Mouse (Mus musculus) layer of hippocampus, adult 11-12 months (tissue): ENCODE measurements around the gene Gm12248.

Experiments used
- DNase-seq: peaks from one replicate; pipeline ENCODE4 v3.0.0; 2022; ENCODE audit warnings: low spot score

Gm12248 gene

DNA sequence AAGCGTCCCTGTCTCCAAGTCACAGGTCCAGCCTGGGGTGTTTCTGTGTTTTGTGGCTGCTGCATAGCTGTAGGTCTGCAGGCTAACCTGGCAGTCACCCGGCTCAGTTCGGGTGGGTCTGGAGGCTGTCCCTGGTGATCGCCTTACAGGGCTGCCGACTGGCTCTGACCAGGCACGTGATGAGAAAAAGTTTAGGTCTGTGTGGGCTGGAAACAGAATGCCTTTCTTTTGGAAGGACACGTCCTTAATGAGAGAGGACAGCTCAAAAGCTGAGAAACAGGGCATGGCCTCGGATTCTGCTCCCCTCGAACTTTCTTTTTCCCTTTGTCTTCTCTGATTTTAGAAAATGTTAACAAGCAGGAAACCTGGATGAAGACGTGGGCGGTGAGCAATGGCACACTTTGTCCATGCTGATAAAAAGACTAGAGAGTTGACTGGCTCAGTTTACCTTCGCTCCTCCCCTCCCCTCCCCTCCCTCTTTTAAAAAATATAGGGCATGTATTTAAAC lies at the start of gene Gm12248:
Gene Gm12248, minus strand, starts transcription at position 114 of the 508 bp plus-strand sequence.
- DNase-seq: no peak

DNA sequence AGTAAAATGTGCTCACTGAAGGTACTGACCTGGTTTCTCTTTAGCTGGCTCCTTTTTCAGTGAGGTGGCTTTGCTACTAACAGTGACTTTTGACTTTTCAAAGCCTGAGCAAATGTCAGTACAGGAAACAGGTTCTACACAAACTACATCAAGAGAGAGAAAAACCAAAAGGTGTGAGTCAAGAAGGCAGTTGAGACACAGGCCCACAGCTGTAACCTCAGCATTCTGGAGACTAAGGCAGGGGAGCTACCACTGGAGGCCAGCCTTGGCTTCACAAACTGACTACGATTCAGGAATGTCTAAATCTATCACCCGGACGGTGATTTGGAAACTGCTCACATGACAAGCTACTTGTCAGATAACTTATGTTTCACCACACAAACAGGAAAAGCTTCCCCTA lies 46.5 kb upstream of the Gm12248 start:
- DNase-seq: no peak

DNA sequence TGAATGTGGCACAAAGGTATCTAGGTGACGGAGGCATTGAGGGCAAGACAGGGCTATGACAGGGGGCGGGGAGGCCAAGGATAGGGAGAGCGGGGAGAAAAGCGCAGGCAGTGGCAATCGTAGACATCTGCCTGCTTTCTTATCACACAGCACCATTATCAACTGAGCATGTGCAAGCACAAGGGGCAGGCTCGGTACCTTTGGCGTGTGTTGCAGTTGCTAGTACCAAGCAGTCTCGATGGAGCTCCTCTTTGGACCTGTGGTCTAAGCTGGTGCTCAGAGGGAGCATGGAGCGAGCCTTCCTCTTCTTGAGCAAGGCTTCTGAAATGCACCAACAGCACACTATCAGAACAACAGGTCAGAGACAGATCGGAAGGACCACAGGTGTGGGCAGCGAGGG lies 45.9 kb upstream of the Gm12248 start:
- DNase-seq: no peak

DNA sequence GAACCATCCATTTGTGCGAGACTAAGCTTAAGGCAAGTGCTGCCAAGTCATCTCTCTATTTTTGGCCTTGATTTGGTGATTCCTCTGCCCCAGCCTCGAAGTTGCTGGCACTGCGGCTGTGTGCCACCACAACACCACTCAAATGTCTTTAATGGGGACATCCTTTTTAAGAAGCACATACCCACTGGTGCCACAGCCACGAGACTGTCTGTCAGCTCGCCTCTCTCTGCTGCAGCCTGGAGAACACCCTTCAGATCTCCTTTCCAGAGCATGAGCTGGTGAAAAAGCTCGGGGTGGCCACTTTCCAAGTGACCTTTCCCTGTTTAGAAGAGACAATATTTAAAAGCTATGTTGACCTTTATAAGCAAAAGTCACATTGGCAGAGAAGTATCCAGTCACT lies 43.7 kb upstream of the Gm12248 start:
- DNase-seq: no peak

DNA sequence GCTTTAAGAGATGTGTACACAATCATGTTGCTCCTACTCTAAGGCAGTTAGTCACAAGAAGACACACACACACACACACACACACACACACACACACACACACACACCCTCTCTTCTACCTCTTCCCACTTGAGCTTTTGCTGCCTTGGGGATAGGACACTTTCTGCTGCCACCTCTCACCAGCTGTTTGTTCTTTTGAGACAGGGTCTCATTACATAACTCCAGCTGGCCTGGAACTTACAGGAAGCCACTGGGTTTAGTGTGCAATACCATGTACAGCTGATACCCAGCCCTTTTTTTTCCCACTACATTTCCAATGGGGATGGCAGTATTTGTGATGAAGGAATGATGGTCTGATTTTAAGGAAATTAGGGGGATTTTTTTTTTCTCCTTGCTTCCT lies 42.4 kb upstream of the Gm12248 start:
- DNase-seq: no peak

DNA sequence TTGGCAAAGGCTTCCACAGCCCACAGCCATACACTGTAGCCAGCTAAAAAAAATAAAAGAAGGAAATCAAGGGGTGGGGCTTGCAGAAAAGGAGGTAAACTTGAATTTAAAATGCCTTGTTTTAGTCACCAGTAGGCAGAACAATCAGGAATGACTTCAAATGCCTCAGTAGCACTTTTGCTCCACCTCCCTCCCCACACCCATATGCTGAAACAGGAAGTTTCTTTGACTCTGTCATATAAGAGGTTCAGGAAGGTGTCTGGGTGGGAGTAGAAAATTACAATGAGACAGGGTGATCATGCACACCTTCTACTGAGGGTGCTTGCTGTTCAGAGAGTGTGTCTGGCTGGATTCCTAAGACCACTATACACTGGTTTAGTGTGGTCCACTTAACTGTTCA lies 41.9 kb upstream of the Gm12248 start:
- no peak for DNase-seq

DNA sequence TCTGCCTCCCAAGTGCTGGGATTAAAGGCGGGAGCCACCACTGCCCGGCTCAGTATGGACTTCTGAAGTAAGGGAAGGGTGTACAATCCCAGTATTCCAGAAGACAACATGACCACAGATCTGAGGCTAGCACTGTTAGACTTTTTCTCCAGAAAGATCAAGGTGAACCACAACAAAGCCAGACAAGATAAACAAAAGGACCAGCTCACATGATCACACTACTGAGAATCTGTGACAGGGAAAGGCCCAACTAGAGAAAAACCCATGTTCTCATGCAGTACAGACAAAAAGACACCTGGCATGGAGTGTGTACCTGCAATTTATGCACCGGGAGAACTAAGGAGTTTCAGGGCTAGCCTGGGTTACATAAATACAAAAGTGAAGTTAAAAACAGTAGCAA lies 39.1 kb upstream of the Gm12248 start:
- no peak for DNase-seq

DNA sequence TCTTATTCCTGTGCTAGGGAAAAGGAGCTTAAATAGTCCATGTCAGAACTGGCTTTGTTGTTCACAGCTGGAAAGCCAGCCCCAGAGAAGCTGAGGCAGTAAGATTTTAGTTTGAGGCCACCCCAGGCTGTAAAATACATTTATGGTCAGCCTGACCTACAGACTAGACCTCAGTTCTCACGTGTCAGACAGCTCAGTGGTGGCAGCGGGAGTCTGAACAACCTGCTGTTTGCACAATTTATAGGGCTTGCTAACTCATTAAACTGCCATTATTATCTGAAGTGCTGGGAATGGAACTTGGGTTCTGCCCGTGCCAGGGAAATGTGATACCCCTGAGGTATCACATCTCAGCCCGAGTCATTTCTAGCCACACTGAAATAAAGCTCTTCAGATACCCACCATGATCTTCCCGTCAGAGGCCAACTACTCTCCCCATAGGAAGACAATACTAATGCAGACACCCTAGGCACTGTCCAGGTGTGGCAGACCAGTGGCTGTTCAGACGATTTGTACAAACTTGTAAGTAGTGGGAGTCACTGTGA lies 36.4 kb upstream of the Gm12248 start:
- no peak for DNase-seq

DNA sequence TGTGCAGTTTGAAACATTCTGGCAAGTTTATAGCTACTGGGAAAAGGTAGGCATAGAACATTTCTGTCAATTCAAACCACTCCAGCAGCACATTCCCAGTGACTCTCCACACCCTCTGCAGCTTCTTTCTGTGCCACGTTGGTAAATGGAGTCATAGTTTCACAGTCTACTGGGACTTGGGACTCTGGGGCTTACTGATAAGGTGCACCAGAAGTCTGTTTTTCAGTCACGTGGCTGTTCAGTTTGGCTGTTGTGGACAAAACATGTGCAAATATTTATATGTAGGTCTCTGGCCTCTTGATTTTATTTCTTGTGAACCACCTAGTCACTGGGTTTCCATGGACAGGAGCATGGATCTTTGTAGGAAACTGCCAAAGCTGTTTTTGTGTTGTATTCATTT lies 34.6 kb upstream of the Gm12248 start:
- DNase-seq: no peak

DNA sequence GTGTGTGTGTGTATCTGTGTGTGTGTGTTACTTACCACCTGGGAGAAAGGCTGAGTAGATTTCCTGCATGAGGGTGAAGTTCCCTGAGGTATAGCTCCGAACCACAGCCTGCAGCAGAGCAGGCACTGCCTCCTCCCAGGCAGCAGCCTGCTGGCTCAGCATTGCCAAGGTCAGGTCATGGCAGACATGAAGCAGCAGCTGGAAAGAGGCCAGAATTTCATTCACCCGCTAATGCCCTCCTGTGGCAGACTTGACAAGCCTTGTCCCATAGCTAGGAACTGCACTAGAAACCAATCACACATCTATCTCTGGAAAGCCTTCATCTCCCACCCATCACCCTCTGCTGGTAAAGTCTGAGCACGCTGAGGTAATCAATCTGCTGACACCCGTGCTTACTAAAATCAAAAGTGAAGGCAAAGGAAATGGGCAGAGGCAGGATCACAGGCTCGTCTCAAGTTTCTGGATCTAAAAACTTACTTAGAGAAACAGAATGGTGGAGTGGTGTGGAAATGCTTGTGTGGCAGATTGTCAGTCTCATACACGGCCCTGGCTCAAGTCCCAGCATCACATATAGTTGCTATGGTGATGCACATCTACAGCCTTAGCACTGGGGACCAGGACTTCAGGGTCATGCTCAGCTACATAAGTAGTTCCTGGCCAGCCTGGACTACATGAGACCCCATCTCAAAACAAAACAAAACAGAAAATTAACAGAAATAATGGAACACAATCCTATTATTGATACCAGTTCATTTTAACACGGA lies 33.6 kb upstream of the Gm12248 start:
- DNase-seq: peak; percentile 53

DNA sequence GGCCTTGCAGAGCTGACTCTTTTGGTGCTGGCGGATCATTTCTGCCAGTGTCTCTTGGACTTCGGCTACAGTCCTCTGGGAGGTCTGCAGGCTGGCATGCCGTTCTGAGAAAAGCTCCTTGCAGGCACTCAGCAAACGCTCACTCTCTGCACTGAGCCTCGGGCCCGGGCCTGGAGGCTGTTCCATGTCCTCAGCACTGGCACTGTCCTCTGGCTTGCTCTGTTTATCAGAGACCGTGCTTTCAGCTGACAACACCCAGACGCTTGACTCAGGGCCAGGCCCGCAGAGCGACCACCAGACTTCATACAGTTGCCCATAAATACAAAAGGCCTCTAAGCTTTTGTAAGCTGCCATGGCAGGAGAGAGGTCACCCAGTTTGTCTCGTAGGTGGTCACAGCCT lies 32.1 kb upstream of the Gm12248 start:
- no peak for DNase-seq

DNA sequence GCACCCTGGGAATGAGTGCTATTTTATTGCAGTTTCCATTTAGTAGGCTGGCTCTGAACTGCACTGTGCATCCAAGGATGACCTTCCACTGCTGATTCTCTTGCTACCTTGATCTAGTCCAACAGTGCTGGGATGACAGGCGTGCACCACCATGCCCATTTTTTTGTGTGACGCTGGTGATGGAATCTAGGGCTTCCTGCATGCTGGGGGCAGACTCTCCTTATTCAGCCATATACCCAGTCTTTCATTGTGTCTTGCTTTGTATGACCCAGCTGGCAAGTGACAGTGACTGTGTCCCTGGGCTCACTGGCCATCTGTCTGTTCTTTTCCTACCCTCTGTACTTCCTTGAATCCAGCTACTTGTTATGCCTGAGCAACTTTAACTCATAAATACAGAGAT lies 30.8 kb upstream of the Gm12248 start:
- DNase-seq: no peak

DNA sequence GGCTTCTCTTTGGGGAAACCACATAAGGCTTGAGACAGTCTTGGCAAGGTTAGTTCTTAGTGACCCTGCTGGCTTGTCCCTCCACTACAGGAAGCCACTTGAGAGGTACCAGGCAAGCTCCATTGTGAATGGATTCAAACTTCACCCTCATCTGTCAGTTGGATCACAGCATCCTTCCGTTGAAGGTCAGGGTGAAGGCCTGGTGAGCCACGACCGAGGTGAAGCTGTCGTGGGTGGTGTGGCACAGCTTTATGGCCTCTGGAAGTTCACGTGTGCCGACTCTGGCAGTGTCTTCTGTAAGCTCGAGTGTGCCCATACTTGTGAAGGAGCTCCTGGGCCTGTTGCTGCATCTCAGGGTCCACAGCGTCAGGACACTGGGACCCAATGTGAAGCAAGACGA lies 28.4 kb upstream of the Gm12248 start:
- no peak for DNase-seq

DNA sequence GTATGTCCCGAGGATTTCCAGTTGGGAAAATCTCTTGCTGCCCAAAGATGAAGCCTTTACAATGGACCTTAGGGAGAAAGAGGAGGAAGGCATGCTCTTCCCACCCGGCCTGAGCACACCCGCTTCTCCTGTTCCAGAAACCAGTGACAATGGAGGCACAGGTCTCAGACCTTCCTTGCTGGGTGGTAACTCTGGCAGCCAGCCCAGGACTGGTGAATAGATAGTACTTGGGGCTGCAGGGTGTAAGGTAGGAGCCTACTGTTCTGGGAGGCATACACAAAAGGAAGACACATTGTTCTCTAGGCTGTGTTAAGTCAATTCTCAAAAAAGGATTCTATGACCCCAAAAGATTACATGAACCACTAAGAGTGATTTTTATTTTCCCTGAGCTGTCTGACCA lies 27.7 kb upstream of the Gm12248 start:
- DNase-seq: no peak

DNA sequence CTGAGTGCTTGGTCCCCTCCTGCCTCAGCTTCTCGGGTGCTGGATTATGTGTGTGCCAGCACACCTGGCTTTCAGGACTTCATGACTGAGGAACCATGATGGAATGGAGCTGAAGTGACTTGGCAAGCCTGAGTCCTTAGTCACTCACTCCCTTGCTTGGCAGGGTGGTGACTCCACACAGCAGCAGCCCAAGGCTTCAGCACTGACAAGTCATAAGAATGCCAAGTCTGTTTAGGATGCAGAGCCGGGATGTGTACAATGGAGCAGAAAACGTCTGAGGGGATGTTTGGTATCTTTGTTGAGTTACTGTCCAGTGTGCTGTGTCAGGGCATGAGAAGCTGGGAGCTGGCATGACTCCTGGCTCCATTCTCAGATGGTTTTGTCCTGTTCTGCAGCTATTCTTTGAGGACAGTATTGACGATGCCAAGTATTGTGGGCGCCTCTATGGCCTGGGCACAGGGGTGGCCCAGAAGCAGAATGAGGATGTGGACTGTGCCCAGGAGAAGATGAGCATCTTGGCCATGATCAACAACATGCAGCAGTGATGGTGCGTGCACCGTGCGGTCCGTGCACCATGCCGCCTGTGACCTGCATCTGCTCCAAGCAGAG lies 24.2 kb upstream of the Gm12248 start:
- no peak for DNase-seq

DNA sequence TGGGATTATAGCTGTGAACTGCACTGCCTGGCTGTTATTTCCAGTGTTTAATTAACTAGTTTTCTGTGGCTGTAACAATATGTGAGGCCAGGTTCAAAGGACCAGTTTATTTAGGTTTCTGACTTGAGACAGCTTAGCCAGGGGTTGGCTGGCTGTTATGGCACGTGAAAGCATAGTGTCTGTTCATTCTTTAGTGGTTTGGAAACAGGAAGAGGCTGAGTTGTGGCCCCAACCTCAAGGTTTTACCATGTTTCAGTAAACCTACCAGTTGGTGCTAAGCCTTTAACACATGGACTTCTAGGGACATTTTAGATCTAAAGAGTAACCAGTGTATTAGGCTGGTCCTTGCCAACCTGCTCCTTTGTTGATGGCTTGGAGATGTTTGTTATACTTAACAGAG lies 23.6 kb upstream of the Gm12248 start:
- no peak for DNase-seq

DNA sequence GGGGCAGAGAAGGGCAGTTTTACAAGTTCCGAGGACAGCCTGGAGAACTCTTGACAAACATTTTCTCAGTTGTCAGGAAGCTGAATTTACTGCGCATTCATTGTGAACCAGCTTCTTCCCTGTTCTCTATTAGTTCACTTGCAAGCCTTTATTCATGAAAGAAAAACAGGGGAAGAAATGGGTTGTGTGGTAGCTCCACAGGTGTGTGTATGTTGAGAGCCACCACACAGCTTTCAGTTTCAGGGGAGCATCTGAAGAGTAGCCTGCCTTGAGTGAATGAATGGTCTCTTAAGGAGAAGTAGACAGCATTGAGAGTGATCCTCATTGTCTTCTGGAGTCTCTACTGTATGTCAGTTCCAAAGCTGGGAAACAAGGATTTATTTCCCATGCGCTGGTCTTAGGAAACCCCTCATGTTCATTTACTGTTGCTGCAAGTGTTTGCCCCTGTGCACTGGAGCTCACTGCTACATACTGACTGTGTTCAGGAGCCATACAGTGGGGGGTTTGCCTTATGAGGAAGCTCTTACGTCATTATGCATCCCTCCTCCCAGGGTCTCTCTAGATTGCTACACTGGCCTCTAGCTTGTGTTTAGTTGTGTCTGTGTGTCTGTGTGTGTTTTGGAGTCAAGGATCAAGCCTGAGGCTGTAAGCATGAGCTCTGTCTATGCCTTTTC lies 14.9 kb upstream of the Gm12248 start:
- no peak for DNase-seq

DNA sequence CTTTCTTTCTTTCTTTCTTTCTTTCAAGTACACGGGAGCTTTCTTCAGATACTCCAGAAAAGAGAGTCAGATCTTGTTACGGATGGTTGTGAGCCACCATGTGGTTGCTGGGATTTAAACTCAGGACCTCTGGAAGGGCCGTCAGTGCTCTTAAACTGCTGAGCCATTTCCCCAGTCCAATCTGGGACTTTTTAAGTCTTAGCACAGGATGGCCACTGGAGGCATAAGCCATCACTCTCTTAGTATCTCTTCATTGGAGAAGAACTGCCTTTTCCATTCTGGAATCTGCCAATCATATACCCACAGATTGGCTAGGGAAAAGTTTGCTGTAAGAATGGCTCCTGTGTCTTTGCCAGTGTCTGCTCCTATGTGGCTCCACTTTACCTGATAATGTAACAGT lies 14.1 kb upstream of the Gm12248 start:
- DNase-seq: no peak

DNA sequence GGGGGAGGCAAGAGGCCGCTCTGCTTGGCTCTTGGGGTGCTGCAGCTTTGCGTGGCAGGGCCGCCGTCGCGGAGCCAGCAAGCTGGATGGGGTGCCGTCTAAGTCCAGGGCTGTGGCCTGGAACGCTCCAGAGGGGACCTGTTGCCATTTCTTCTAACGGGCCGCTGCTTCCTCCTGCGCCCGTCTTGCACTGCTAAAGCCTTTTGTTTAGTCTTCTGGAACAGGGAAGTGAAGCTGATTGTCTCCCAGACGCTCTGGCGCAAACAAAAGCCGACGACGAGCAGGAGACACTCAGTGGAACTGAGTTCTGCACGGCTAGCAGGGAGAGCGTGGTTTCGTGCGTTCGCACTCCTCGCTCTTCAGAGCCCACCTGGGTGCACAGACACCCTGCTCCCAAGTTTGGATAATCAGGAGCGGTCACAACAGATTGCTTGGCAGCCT lies 11.4 kb upstream of the Gm12248 start:
- peak; percentile 48 for DNase-seq

DNA sequence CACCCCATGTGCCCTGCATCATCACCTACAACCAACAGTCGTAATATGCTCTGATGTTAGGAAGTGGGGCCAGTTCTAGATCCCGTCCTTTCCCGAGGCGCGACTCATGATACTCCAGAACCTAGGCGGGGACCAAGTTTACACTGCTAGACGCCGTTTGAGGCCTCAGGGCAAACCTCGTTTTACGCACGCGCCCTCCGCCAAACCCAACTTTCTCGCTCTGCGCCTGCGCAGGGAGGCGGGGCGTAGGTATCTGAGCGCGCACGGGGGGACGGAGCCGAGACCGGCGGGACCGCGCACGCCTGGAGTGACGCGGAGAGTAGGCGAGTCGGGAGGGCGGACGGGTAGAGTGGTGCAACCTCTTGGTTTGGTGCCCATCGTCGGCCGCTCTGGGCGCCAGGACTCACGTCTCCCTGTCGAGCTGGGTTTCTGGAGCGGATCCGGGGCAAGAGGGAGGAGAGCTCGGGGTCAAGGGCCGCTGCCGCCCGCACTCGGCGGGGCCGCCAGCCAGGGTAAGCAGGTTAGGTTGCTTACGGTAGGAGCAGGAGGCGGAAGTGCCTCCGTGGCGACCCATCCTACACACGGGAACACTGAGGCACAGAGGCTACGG lies 10.9 kb upstream of the Gm12248 start, which contains the start of gene Cnot8:
Gene Cnot8, plus strand, starts transcription at position 457 of the 610 bp plus-strand sequence.
- peak; percentile 99 for DNase-seq

DNA sequence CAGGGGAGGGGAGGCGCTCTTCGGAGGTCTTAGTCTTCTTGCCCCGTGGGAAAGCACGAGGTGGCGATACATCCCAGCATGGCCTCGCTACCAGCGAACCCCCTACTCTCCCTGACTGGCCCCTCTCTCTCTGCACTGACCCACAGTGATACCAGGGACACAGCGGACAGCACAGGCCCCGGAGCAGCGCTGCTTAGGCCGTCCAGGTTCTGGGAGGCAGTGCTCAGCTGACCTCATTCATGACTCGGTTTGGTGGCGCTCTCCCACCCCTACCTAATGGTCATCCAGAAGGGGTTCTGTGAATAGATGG lies 10.4 kb upstream of the Gm12248 start:
- DNase-seq: no peak

DNA sequence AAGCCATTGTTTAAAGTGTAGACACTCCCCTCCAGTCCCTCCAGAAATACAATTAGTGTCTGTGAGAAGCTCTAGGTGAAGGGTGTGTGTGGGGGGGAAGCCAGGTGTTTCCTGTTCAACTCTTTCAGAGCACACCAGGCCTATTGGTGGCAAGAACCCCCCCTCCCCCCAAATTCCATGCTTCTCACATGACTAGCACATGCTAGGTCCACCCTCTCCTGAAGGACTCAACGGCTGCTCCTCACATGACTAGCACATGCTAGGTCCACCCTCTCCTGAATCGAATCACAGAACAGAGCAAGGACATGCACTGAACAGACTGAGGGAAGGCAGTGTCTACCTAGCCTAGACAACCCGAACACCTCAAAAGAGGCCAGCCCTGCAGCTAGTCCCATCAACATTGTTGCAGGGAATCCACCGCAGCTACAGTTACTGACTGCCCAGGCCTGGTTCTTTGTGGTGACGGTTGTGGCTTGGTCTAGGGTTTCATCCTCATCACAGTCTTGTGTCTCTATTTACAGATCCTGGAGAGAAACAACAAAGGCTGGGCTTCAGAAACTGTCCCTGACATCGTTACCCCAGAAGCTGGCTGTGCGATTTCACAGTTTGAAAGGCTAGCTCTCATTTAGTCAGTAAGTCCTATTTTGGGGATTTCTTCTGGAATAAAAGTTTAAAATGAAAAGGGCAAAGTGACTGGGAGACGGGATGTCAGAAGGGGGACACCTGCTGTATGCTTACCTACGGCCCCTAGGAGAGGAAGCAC lies 9.8 kb upstream of the Gm12248 start:
- no peak for DNase-seq
